ENCODE assay signal across 17 mouse cellular contexts in the genomic region with DNA sequence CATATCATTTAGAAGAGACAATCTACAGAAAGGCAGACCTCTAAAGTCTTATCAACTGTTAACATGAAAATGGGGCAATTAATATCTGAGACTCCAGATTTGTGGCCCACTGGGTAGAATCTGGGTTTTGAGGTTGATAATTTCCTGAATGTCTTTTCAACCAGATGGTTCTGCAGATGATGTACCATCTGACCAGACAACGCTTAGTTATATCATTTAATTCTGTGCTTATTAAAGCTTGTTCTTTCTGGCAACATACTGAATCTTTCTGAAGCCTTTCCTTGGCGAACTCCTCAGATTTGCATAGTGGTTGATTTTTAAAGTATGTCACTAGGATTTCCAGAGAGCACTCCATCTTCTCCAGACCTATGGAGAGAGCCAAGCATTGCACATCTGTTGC.
"Had no signal": no experiment of that assay in that cellular context is flagged by ENCODE, and none has a peak within 500 bp of the region (broad histone marks: within the 10 kb centered on the region; RNA-seq: fewer than 3 reads in every experiment).

No protein-coding gene starts in this region.

- H3K4me1 ChIP-seq: liver, embryonic 13.5 days had no signal

- H3K9me3 ChIP-seq: liver, embryonic 13.5 days had no signal

- H3K27me3 ChIP-seq: liver, embryonic 13.5 days had no signal

- H3K27ac ChIP-seq: left cerebral cortex, adult 2 months; liver, embryonic 13.5 days; stomach, postnatal 0 days had no signal

- DNase-seq: kidney, adult 9 months; kidney, postnatal 14 days; kidney, postnatal 4 days; liver, embryonic 13.5 days; lung, adult 2 months; lung, postnatal 14 days; lung, postnatal 4 days; midbrain, embryonic 14.5 days; right cerebral cortex, adult 18-20 months; right cerebral cortex, postnatal 14 days; right cerebral cortex, postnatal 4 days; thymus, adult 2 months; thymus, postnatal 14 days; thymus, postnatal 4 days had no signal

- H3K4me2 ChIP-seq: liver, embryonic 13.5 days; midbrain, embryonic 11.5 days had no signal

- H3K4me3 ChIP-seq: left cerebral cortex, adult 2 months; liver, embryonic 13.5 days had no signal

- H3K9ac ChIP-seq: liver, embryonic 13.5 days had no signal

- H3K36me3 ChIP-seq: liver, embryonic 13.5 days had no signal
